Mouse (Mus musculus) embryonic fibroblast, embryonic 13.5 days (primary cell): Measurements from ENCODE around the gene Gm45234. TPM values are rescaled to one million over a fixed set of nuclear protein-coding genes. Genes with fewer than 3 reads are reported as not detected.

Experiments used
- H3K27ac ChIP-seq: 2 replicates; pipeline ENCODE4 v1.5.1; 2012; ENCODE audit warnings: low read length, control low read depth, inconsistent platforms; ENCODE audit not compliant: insufficient read depth
- H3K4me1 ChIP-seq: 2 replicates; pipeline ENCODE4 v1.6.1; 2011; ENCODE audit warnings: low read length; ENCODE audit not compliant: control insufficient read depth, insufficient read depth
- H3K4me3 ChIP-seq: 2 replicates; pipeline ENCODE4 v1.5.1; 2011; ENCODE audit warnings: mild to moderate bottlenecking, control low read depth, low read length; ENCODE audit not compliant: insufficient read depth
- CTCF ChIP-seq: IDR thresholded peaks from 2 replicates; pipeline ENCODE4 v1.5.1; 2011; ENCODE audit warnings: mild to moderate bottlenecking, control low read depth, low read length, moderate library complexity, borderline replicate concordance; ENCODE audit not compliant: insufficient read depth
- POLR2A ChIP-seq: IDR thresholded peaks from 2 replicates; pipeline ENCODE4 v1.6.1; 2011; ENCODE audit warnings: low read depth, mild to moderate bottlenecking, control low read depth, low read length, moderate library complexity
- polyA plus RNA-seq: library from polyadenylated mRNA; stranded (reverse); fragments of >200 nt; gene quantifications from 2 replicates; pipeline ENCODE4 v1.2.4, GENCODE M21; 2011; ENCODE audit warnings: low read depth; ENCODE audit not compliant: missing spikeins, insufficient read length

Gm45234 gene
- polyA plus RNA-seq, 1 experiment, result 0.58 TPM

DNA sequence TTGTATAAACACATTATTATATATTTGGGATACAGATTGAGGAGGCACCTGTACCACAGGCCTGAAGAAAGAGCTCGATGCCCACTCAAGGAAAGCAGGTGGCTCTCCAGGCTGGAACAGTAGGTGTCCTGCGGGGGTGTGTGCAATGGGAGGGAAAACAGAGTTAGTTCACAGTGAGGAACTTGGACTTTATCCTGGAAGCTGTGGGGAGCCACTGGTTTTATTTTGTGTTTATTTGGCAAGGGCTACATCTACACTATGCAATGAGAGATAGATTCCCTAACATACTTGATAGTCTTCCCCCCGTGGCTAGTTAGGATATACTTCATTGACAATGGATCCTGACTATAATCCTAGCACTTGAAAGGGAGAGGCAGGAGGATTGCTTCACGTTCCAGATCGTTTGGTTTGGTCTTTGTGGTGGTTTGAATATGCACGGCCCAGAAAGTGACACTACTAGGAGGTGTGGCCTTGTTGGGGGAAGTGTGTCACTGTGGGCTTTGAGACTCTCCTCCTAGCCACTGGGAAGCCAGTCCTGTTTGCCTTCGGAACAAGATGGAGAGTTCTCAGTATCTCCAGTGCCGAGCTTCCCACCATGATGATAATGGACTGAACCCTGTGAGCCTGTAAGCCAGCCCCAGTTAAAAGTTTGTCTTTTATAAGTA, 31.1 kb upstream of the Gm45234 start:
- H3K4me1 ChIP-seq, result peaks cover 5% of the 10 kb centered on the region
- no peak overlapping the region for H3K4me3 ChIP-seq
- TF ChIP-seq POLR2A, result no peak
- TF ChIP-seq CTCF, result no peak
- no peak overlapping the region for H3K27ac ChIP-seq

DNA sequence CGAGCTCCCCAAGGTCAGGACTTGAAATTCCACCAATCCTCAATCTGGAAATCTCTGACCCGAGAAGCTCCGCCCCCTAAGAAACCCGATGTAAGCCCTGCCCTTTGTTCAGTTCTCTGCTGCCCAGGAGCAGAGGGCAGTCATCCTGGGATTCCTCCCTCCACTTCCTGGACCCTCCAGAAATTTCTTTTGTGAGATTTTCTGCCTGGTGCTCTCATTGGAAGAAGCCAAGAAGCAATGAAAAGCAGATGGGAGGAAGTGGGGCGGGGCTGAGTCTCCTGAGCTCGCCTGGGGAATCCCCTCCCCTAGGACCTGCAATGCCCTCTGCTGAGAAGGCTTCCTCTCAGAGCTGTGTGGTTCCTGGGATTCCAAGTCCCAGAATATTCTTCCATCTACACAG, 26.6 kb upstream of the Gm45234 start:
- TF ChIP-seq POLR2A, result no peak
- no peak for TF ChIP-seq CTCF
- H3K4me3 ChIP-seq, result no peak overlapping the region
- H3K27ac ChIP-seq, result no peak overlapping the region

DNA sequence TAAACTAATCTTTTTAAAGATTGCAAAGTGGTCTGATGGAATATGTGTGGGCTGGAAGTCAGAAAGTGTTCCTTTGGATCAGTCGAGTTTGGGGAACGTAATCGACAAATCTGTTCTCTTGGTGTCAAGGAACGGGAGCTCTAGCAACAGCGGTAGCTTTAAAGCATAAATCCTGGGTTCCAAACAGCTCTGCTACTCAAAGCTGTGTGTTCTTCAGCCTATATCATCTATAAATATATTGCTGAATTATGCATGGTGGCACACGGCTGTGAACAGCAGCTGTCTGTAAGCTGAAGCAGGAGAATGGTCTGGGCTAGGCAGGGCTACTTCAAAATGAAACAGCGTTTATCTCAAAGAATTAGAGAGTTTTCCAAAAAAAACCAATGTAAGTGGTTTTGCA, 25.1 kb upstream of the Gm45234 start:
- TF ChIP-seq CTCF (no peak), POLR2A (no peak)
- H3K4me1 ChIP-seq, result peaks cover 5% of the 10 kb centered on the region
- H3K4me3 ChIP-seq, result no peak overlapping the region
- H3K27ac ChIP-seq, result no peak overlapping the region

More for the DNA sequence above, 26.6 kb upstream of the Gm45234 start:
- H3K4me1 ChIP-seq, result peaks cover 5% of the 10 kb centered on the region

GRCm38 (mm10) chr6:124779984-124780416, 24.2 kb upstream of the Gm45234 start:
- TF ChIP-seq POLR2A (no peak), CTCF (no peak)
- Histone ChIP-seq H3K4me3 (peak overlapping the region; percentile 24; the same call in 1 of the 2 replicates), H3K27ac (no peak overlapping the region), H3K4me1 (peaks cover 5% of the 10 kb centered on the region)

GRCm38 (mm10) chr6:124779222-124779983, 23.6 kb upstream of the Gm45234 start, which contains the start of gene Lrrc23:
Gene Lrrc23, minus strand, starts transcription at chr6:124779727.
- Histone ChIP-seq H3K4me1 (peaks cover 5% of the 10 kb centered on the region), H3K27ac (no peak within 1 kb of the TSS), H3K4me3 (peak within 1 kb of the TSS; percentile 24; the same call in 1 of the 2 replicates)
- TF ChIP-seq POLR2A (no peak), CTCF (no peak)

GRCm38 (mm10) chr6:124770511-124770910, 14.7 kb upstream of the Gm45234 start:
- TF ChIP-seq POLR2A, result no peak
- TF ChIP-seq CTCF, result no peak
- Histone ChIP-seq H3K4me1 (peaks cover 6% of the 10 kb centered on the region), H3K27ac (no peak overlapping the region), H3K4me3 (no peak overlapping the region)

GRCm38 (mm10) chr6:124770013-124770412, 14.2 kb upstream of the Gm45234 start:
- TF ChIP-seq POLR2A, result no peak
- no peak for TF ChIP-seq CTCF
- Histone ChIP-seq H3K4me3 (peak overlapping the region; percentile 93), H3K4me1 (peaks cover 6% of the 10 kb centered on the region), H3K27ac (no peak overlapping the region)

- Histone ChIP-seq H3K27ac (peak within 1 kb of the TSS; percentile 21; the same call in 1 of the 2 replicates), H3K4me1 (peaks cover 6% of the 10 kb centered on the region), H3K4me3 (peak within 1 kb of the TSS; percentile 93)
- TF ChIP-seq CTCF (no peak), POLR2A (peak; percentile 57)
Measured at GRCm38 (mm10) chr6:124769101-124769765, 13.4 kb upstream of the Gm45234 start, which contains the start of gene Eno2. Gene Eno2, minus strand, starts transcription at chr6:124769673.

GRCm38 (mm10) chr6:124768704-124769044, 12.9 kb upstream of the Gm45234 start:
- Histone ChIP-seq H3K27ac (peak overlapping the region; percentile 21; the same call in 1 of the 2 replicates), H3K4me1 (peaks cover 6% of the 10 kb centered on the region), H3K4me3 (peak overlapping the region; percentile 93)
- no peak for TF ChIP-seq POLR2A
- no peak for TF ChIP-seq CTCF
